Mouse (Mus musculus): Measurements from ENCODE around the gene Notch3.

DNA sequence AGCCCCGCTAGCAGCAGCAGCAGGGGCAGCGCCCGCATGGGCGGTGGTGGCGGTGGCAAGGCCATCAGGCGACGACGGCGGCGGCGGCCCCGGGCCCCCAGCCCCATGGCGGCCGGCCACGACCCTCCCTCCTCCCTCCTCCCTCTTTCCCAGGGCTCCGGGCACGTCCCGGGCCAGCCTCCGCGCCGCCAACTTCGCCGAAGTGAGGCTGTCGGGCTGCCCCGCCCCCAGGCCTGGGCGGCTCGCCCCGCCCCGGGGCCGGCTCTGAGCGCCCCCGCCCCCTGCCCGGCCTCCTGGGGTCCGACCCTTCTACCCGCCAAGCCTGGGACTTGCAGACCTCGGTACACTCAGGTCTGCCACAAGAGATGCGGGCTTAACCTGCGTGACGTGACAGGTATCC is at the start of gene Notch3:
- TF ChIP-seq CTCF (IDR thresholded peaks at IDR 0.05; ENCODE audit: low read depth), result no peak
- no peak for TF ChIP-seq EP300 (IDR thresholded peaks at IDR 0.05; ENCODE audit: low read depth)

Measured in liver, postnatal 0 days (tissue).